Comparison of ENCODE assay signal across 8 mouse cellular contexts in genomic region chr9:45827663-45828290, GRCm38 (mm10). TPM values are rescaled to one million over a fixed set of nuclear protein-coding genes. Genes with fewer than 3 reads are reported as not detected.
DNase-seq lines count a peak whose midpoint lies in the region; ATAC-seq and TF ChIP-seq lines count a peak whose summit lies in the region.

No protein-coding gene starts in this region.

- DNase-seq in kidney, adult 2 months, result peak; percentile 4
- DNase-seq in kidney, adult 11 months, result no peak
- DNase-seq in G1E (ENCODE audit: low spot score), result peak; percentile 17
- DNase-seq in embryo, embryonic 11 days, result peak; percentile 61
- peak; percentile 51 for DNase-seq in heart, postnatal 0 days (ENCODE audit: low spot score)
- DNase-seq in frontal cortex, postnatal 25 days (ENCODE audit: low spot score in 2 of 2), result no peak

- TF ChIP-seq EP300 in heart, postnatal 0 days (IDR thresholded peaks at IDR 0.05; ENCODE audit: low read depth), result no peak

- peak overlapping the region; percentile 87 for H3K4me3 ChIP-seq in kidney, adult 2 months (ENCODE audit: insufficient read depth, low read depth, low read length)
- H3K4me3 ChIP-seq in G1E (ENCODE audit: low read depth, low read length), result peak overlapping the region; percentile 83
- H3K4me3 ChIP-seq in heart, postnatal 0 days (ENCODE audit: low read depth, low read length), result peak overlapping the region; percentile 80
- peak overlapping the region; percentile 69 for H3K4me3 ChIP-seq in liver, embryonic 15.5 days (replicated peaks)
- H3K4me3 ChIP-seq in neural tube, embryonic 13.5 days, result peak overlapping the region; percentile 64

- no peaks in the 10 kb centered on the region for H3K27me3 ChIP-seq in kidney, adult 2 months (replicated peaks; ENCODE audit: control insufficient read depth, insufficient read depth, low read length)
- no peaks in the 10 kb centered on the region for H3K27me3 ChIP-seq in G1E (ENCODE audit: insufficient read depth, low read length)
- H3K27me3 ChIP-seq in heart, postnatal 0 days (ENCODE audit: control insufficient read depth, insufficient read depth, low read length), result no peaks in the 10 kb centered on the region
- no peaks in the 10 kb centered on the region for H3K27me3 ChIP-seq in liver, embryonic 15.5 days
- H3K27me3 ChIP-seq in neural tube, embryonic 13.5 days, result no peaks in the 10 kb centered on the region

- TF ChIP-seq CTCF in kidney, adult 2 months (conservative IDR thresholded peaks at IDR 0.05; ENCODE audit: insufficient read depth, insufficient read length, low read depth, low read length), result no peak
- TF ChIP-seq CTCF in G1E (IDR thresholded peaks at IDR 0.05; ENCODE audit: low read depth, low read length), result no peak
- TF ChIP-seq CTCF in heart, postnatal 0 days (IDR thresholded peaks at IDR 0.05; ENCODE audit: low read depth), result no peak

- H3K4me2 ChIP-seq in heart, postnatal 0 days (ENCODE audit: low read depth, low read length), result peak overlapping the region; percentile 73
- H3K4me2 ChIP-seq in liver, embryonic 15.5 days, result peak overlapping the region; percentile 82
- peak overlapping the region; percentile 85 for H3K4me2 ChIP-seq in neural tube, embryonic 13.5 days

- no peak for TF ChIP-seq POLR2A in kidney, adult 2 months (IDR thresholded peaks at IDR 0.05; ENCODE audit: low read depth, low read length)

- no peak for ATAC-seq in G1E (ENCODE audit: extremely low read depth, insufficient number of reproducible peaks, low FRiP score, poor library complexity, severe bottlenecking)
- ATAC-seq in heart, postnatal 0 days (ENCODE audit: insufficient read depth, low read depth), result peak; percentile 48
- peak; percentile 40 for ATAC-seq in liver, embryonic 15.5 days (ENCODE audit: insufficient read depth)
- peak; percentile 52; the same call in 1 of the 2 replicates for ATAC-seq in neural tube, embryonic 13.5 days (ENCODE audit: low read depth)

- no peak overlapping the region for H3K27ac ChIP-seq in kidney, adult 2 months (ENCODE audit: insufficient read depth, low read depth, low read length)
- peak overlapping the region; percentile 70 for H3K27ac ChIP-seq in heart, postnatal 0 days (ENCODE audit: low read depth)
- peak overlapping the region; percentile 45; the same call in 1 of the 2 replicates for H3K27ac ChIP-seq in liver, embryonic 15.5 days (replicated peaks)
- peak overlapping the region; percentile 54 for H3K27ac ChIP-seq in neural tube, embryonic 13.5 days (replicated peaks)

- peak overlapping the region; percentile 57 for H3K9ac ChIP-seq in heart, postnatal 0 days (replicated peaks; ENCODE audit: low read depth, low read length)
- peak overlapping the region; percentile 57 for H3K9ac ChIP-seq in liver, embryonic 15.5 days
- H3K9ac ChIP-seq in neural tube, embryonic 13.5 days, result peak overlapping the region; percentile 76

- no peaks in the 10 kb centered on the region for H3K36me3 ChIP-seq in kidney, adult 2 months (ENCODE audit: control insufficient read depth, insufficient read depth, low read length)
- peaks cover 25% of the 10 kb centered on the region for H3K36me3 ChIP-seq in G1E (replicated peaks)
- H3K36me3 ChIP-seq in heart, postnatal 0 days (replicated peaks; ENCODE audit: control insufficient read depth, insufficient read depth, low read length), result no peaks in the 10 kb centered on the region
- H3K36me3 ChIP-seq in liver, embryonic 15.5 days (replicated peaks), result no peaks in the 10 kb centered on the region
- peaks cover 7% of the 10 kb centered on the region; the same call in 1 of the 2 replicates for H3K36me3 ChIP-seq in neural tube, embryonic 13.5 days

- H3K4me1 ChIP-seq in kidney, adult 2 months (ENCODE audit: control insufficient read depth, insufficient read depth, low read length), result no peaks in the 10 kb centered on the region
- peaks cover 28% of the 10 kb centered on the region for H3K4me1 ChIP-seq in G1E (ENCODE audit: insufficient read depth, low read depth, low read length)
- peaks cover 5% of the 10 kb centered on the region for H3K4me1 ChIP-seq in heart, postnatal 0 days (ENCODE audit: control insufficient read depth, insufficient read depth)
- H3K4me1 ChIP-seq in liver, embryonic 15.5 days (replicated peaks), result peaks cover 17% of the 10 kb centered on the region
- H3K4me1 ChIP-seq in neural tube, embryonic 13.5 days (replicated peaks), result peaks cover 15% of the 10 kb centered on the region

- 6% methylated on average over 23 of the region's 23 CpGs for WGBS in kidney, adult 2 months
- 5% methylated on average over 23 of the region's 23 CpGs for WGBS in heart, postnatal 0 days
- WGBS in liver, embryonic 15.5 days (ENCODE audit: insufficient replicate concordance), result 9% methylated on average over 23 of the region's 23 CpGs
- WGBS in neural tube, embryonic 13.5 days, result 9% methylated on average over 21 of the region's 23 CpGs

- peaks cover 3% of the 10 kb centered on the region; the same call in 1 of the 2 replicates for H3K9me3 ChIP-seq in G1E (replicated peaks)
- H3K9me3 ChIP-seq in heart, postnatal 0 days (replicated peaks; ENCODE audit: control insufficient read depth, low read length), result no peaks in the 10 kb centered on the region
- no peaks in the 10 kb centered on the region for H3K9me3 ChIP-seq in liver, embryonic 15.5 days (replicated peaks)
- no peaks in the 10 kb centered on the region for H3K9me3 ChIP-seq in neural tube, embryonic 13.5 days

RNA-seq across cellular contexts. Expression of gene Cep164, which starts 0.7 kb away (rescaled TPM):
- 14.6 and 17.8 TPM in 2 replicates for polyA plus RNA-seq in kidney, adult 2 months (2012; rRNA removed)
- total RNA-seq in G1E (2014; fragmentation: Nextera tagmentation), result 38.3 and 77.4 TPM in 2 replicates
- 17.1 and 21.9 TPM in 2 replicates for total RNA-seq in G1E (2017)
- 95.3 and 106 TPM in 2 replicates for polyA plus RNA-seq in G1E (2012)
- total RNA-seq in heart, postnatal 0 days (2014; rRNA removed; ENCODE audit: low replicate concordance), result 15.7 and 29.8 TPM in 2 replicates
- 7.0 and 9.4 TPM in 2 replicates for polyA plus RNA-seq in heart, postnatal 0 days (2015; fragmentation: Nextera tagmentation; extraction: Ambion mirVana)
- 5.1 and 5.2 TPM in 2 replicates for polyA plus RNA-seq in liver, embryonic 15.5 days (2015; fragmentation: Nextera tagmentation; extraction: Ambion mirVana)
- polyA plus RNA-seq in neural tube, embryonic 13.5 days (2015; fragmentation: Nextera tagmentation; extraction: Ambion mirVana), result 13.8 and 15.2 TPM in 2 replicates

RNA-seq across cellular contexts. Expression of gene Bace1, which starts 10.6 kb away (rescaled TPM):
- polyA plus RNA-seq in kidney, adult 2 months (2012; rRNA removed), result 26.8 and 31.7 TPM in 2 replicates
- total RNA-seq in G1E (2014; fragmentation: Nextera tagmentation) (not detected in 2 replicates), G1E (2017) (0.17 and 0.22 TPM in 2 replicates)
- polyA plus RNA-seq in G1E (2012), result 0.06 and 0.07 TPM in 2 replicates
- 29.0 and 52.6 TPM in 2 replicates for total RNA-seq in heart, postnatal 0 days (2014; rRNA removed; ENCODE audit: low replicate concordance)
- 16.7 and 17.8 TPM in 2 replicates for polyA plus RNA-seq in heart, postnatal 0 days (2015; fragmentation: Nextera tagmentation; extraction: Ambion mirVana)
- 7.0 and 8.9 TPM in 2 replicates for polyA plus RNA-seq in liver, embryonic 15.5 days (2015; fragmentation: Nextera tagmentation; extraction: Ambion mirVana)
- 44.9 and 49.2 TPM in 2 replicates for polyA plus RNA-seq in neural tube, embryonic 13.5 days (2015; fragmentation: Nextera tagmentation; extraction: Ambion mirVana)

Comparison
In these comparisons a context has a peak if more than half of its experiments do, and no peak if none do; other contexts are left out.
1. DNase-seq: peak in kidney, adult 2 months (single experiment), G1E (single experiment), embryo, embryonic 11 days (single experiment) and heart, postnatal 0 days (single experiment); none in kidney, adult 11 months (single experiment) and frontal cortex, postnatal 25 days (0 of 2).
2. Peak in every context shown above with its lines, with median percentiles within 50 percentile points of each other: H3K4me3 ChIP-seq, H3K4me2 ChIP-seq and H3K9ac ChIP-seq.